Mouse (Mus musculus) brown adipose tissue, adult 24 weeks (tissue): ENCODE results near the gene Smarcc1. TPM values are rescaled to one million over a fixed set of nuclear protein-coding genes. Genes with fewer than 3 reads are reported as not detected.
A peak's percentile ranks its signal among the peaks of the same experiment; 100 is the strongest.

Source experiments
- H3K27ac ChIP-seq: fragments of 200-500 bp; replicated peaks from 2 replicates; pipeline ENCODE4 v1.5.1; 2012; ENCODE audit warnings: low read depth, mild to moderate bottlenecking, low read length
- H3K4me1 ChIP-seq: fragments of 200-500 bp; 2 replicates; pipeline ENCODE4 v1.6.1; 2012; ENCODE audit warnings: low read length, mixed read lengths; ENCODE audit not compliant: control insufficient read depth, insufficient read depth, insufficient read length
- H3K4me3 ChIP-seq: fragments of 200-500 bp; 2 replicates; pipeline ENCODE4 v1.5.1; 2012; ENCODE audit warnings: low read depth, mild to moderate bottlenecking, low read length, moderate library complexity; ENCODE audit not compliant: insufficient read depth
- polyA plus RNA-seq: library from polyadenylated mRNA; stranded (reverse); fragments of >200 nt; gene quantifications from 2 replicates; pipeline ENCODE4 v1.2.4, GENCODE M21; 2012; ENCODE audit not compliant: missing spikeins, insufficient read depth, insufficient read length

Smarcc1 gene
- polyA plus RNA-seq, 1 experiment: 18.0 TPM

GRCm38 (mm10) chr9:110244567-110244888 lies 127.0 kb downstream of the Smarcc1 start:
- H3K4me3 ChIP-seq: peak overlapping the region; percentile 64
- no peak overlapping the region for H3K27ac ChIP-seq
- H3K4me1 ChIP-seq: peaks cover 2% of the 10 kb centered on the region; the same call in 1 of the 2 replicates

GRCm38 (mm10) chr9:110244889-110245589 lies 127.5 kb downstream of the Smarcc1 start:
- Histone ChIP-seq H3K4me3 (peak overlapping the region; percentile 64), H3K4me1 (peaks cover 2% of the 10 kb centered on the region; the same call in 1 of the 2 replicates), H3K27ac (no peak overlapping the region)

GRCm38 (mm10) chr9:110245590-110246320 lies 128.2 kb downstream of the Smarcc1 start:
- Histone ChIP-seq H3K4me1 (peaks cover 2% of the 10 kb centered on the region; the same call in 1 of the 2 replicates), H3K27ac (no peak overlapping the region), H3K4me3 (peak overlapping the region; percentile 64)

- Histone ChIP-seq H3K4me3 (peak overlapping the region; percentile 64), H3K4me1 (peaks cover 2% of the 10 kb centered on the region; the same call in 1 of the 2 replicates), H3K27ac (no peak overlapping the region)
Measured at GRCm38 (mm10) chr9:110246321-110246640, 128.8 kb downstream of the Smarcc1 start.

GRCm38 (mm10) chr9:110247049-110247448 lies 129.5 kb downstream of the Smarcc1 start:
- H3K27ac ChIP-seq: no peak overlapping the region
- peaks cover 2% of the 10 kb centered on the region; the same call in 1 of the 2 replicates for H3K4me1 ChIP-seq
- no peak overlapping the region for H3K4me3 ChIP-seq

GRCm38 (mm10) chr9:110248861-110249260 lies 131.4 kb downstream of the Smarcc1 start:
- Histone ChIP-seq H3K4me3 (no peak overlapping the region), H3K4me1 (peaks cover 2% of the 10 kb centered on the region; the same call in 1 of the 2 replicates), H3K27ac (no peak overlapping the region)

- Histone ChIP-seq H3K27ac (no peak overlapping the region), H3K4me1 (peaks cover 2% of the 10 kb centered on the region; the same call in 1 of the 2 replicates), H3K4me3 (no peak overlapping the region)
Measured at GRCm38 (mm10) chr9:110249823-110250543, 132.5 kb downstream of the Smarcc1 start.

- Histone ChIP-seq H3K4me1 (peaks cover 2% of the 10 kb centered on the region; the same call in 1 of the 2 replicates), H3K27ac (no peak overlapping the region), H3K4me3 (no peak overlapping the region)
Measured at GRCm38 (mm10) chr9:110250776-110251175, 133.3 kb downstream of the Smarcc1 start.

- Histone ChIP-seq H3K4me1 (no peaks in the 10 kb centered on the region), H3K4me3 (no peak overlapping the region), H3K27ac (no peak overlapping the region)
Measured at GRCm38 (mm10) chr9:110255407-110256019, 138.0 kb downstream of the Smarcc1 start.

GRCm38 (mm10) chr9:110258646-110259045 lies 141.1 kb downstream of the Smarcc1 start:
- Histone ChIP-seq H3K4me1 (no peaks in the 10 kb centered on the region), H3K27ac (no peak overlapping the region), H3K4me3 (no peak overlapping the region)

GRCm38 (mm10) chr9:110259118-110259517 lies 141.6 kb downstream of the Smarcc1 start:
- Histone ChIP-seq H3K4me1 (no peaks in the 10 kb centered on the region), H3K4me3 (no peak overlapping the region), H3K27ac (no peak overlapping the region)

GRCm38 (mm10) chr9:110263181-110263580 lies 145.7 kb downstream of the Smarcc1 start:
- Histone ChIP-seq H3K27ac (no peak overlapping the region), H3K4me3 (no peak overlapping the region), H3K4me1 (no peaks in the 10 kb centered on the region)

GRCm38 (mm10) chr9:110264991-110265390 lies 147.5 kb downstream of the Smarcc1 start:
- Histone ChIP-seq H3K4me1 (no peaks in the 10 kb centered on the region), H3K4me3 (no peak overlapping the region), H3K27ac (no peak overlapping the region)

GRCm38 (mm10) chr9:110268416-110268815 lies 150.9 kb downstream of the Smarcc1 start:
- H3K4me1 ChIP-seq: no peaks in the 10 kb centered on the region
- H3K4me3 ChIP-seq: no peak overlapping the region
- no peak overlapping the region for H3K27ac ChIP-seq

- Histone ChIP-seq H3K27ac (no peak overlapping the region), H3K4me1 (no peaks in the 10 kb centered on the region; the same call in 1 of the 2 replicates), H3K4me3 (no peak overlapping the region)
Measured at GRCm38 (mm10) chr9:110272330-110272729, 154.8 kb downstream of the Smarcc1 start.
